Mouse (Mus musculus): ENCODE results near the gene Ajap1. TPM values are rescaled to one million over a fixed set of nuclear protein-coding genes. Genes with fewer than 3 reads are reported as not detected.

The Ajap1 gene
- polyA plus RNA-seq, 1 experiment from 2014 or later, result 0.13 TPM

- no peak overlapping the region for H3K4me3 ChIP-seq
- no peak overlapping the region for H3K4me2 ChIP-seq
- no peaks in the 10 kb centered on the region for H3K9me3 ChIP-seq (replicated peaks)
- no peak for ATAC-seq (replicated peaks; ENCODE audit: insufficient number of reproducible peaks, insufficient read depth, low FRiP score, low read depth)
- peaks cover 8% of the 10 kb centered on the region; the same call in 1 of the 2 replicates for H3K27me3 ChIP-seq
- H3K9ac ChIP-seq, result no peak overlapping the region
- no peaks in the 10 kb centered on the region for H3K4me1 ChIP-seq (replicated peaks)
- WGBS, result 72% methylated on average over 10 of the region's 10 CpGs
- H3K36me3 ChIP-seq, result no peaks in the 10 kb centered on the region
- H3K27ac ChIP-seq, result no peak overlapping the region
Measured at GRCm38 (mm10) chr4:153442522-153442921, 40.1 kb downstream of the Ajap1 start.

GRCm38 (mm10) chr4:153439868-153440267 lies 42.7 kb downstream of the Ajap1 start:
- H3K9me3 ChIP-seq (replicated peaks), result no peaks in the 10 kb centered on the region
- H3K4me3 ChIP-seq, result no peak overlapping the region
- no peak overlapping the region for H3K4me2 ChIP-seq
- no peak for ATAC-seq (replicated peaks; ENCODE audit: insufficient number of reproducible peaks, insufficient read depth, low FRiP score, low read depth)
- no peak overlapping the region for H3K9ac ChIP-seq
- H3K4me1 ChIP-seq (replicated peaks), result no peaks in the 10 kb centered on the region
- peaks cover 8% of the 10 kb centered on the region; the same call in 1 of the 2 replicates for H3K27me3 ChIP-seq
- H3K36me3 ChIP-seq, result no peaks in the 10 kb centered on the region
- WGBS, result 52% methylated on average over 11 of the region's 11 CpGs
- no peak overlapping the region for H3K27ac ChIP-seq

GRCm38 (mm10) chr4:153439031-153439430 lies 43.6 kb downstream of the Ajap1 start:
- no peak overlapping the region for H3K27ac ChIP-seq
- no peaks in the 10 kb centered on the region for H3K4me1 ChIP-seq (replicated peaks)
- no peak for ATAC-seq (replicated peaks; ENCODE audit: insufficient number of reproducible peaks, insufficient read depth, low FRiP score, low read depth)
- 69% methylated on average over 12 of the region's 12 CpGs for WGBS
- H3K9me3 ChIP-seq (replicated peaks), result no peaks in the 10 kb centered on the region
- H3K36me3 ChIP-seq, result no peaks in the 10 kb centered on the region
- H3K9ac ChIP-seq, result no peak overlapping the region
- H3K4me2 ChIP-seq, result no peak overlapping the region
- H3K27me3 ChIP-seq, result peaks cover 8% of the 10 kb centered on the region; the same call in 1 of the 2 replicates
- H3K4me3 ChIP-seq, result no peak overlapping the region

- Histone ChIP-seq H3K36me3 (no peaks in the 10 kb centered on the region), H3K4me2 (no peak overlapping the region), H3K4me3 (no peak overlapping the region), H3K9me3 (replicated peaks) (no peaks in the 10 kb centered on the region), H3K4me1 (replicated peaks) (no peaks in the 10 kb centered on the region), H3K27ac (no peak overlapping the region), H3K27me3 (peaks cover 8% of the 10 kb centered on the region; the same call in 1 of the 2 replicates), H3K9ac (no peak overlapping the region)
- no peak for ATAC-seq (replicated peaks; ENCODE audit: insufficient number of reproducible peaks, insufficient read depth, low FRiP score, low read depth)
- WGBS, result 63% methylated on average over 9 of the region's 9 CpGs
Measured at GRCm38 (mm10) chr4:153437196-153437595, 45.4 kb downstream of the Ajap1 start.

- no peak for ATAC-seq (replicated peaks; ENCODE audit: insufficient number of reproducible peaks, insufficient read depth, low FRiP score, low read depth)
- Histone ChIP-seq H3K9me3 (replicated peaks) (no peaks in the 10 kb centered on the region), H3K27ac (no peak overlapping the region), H3K4me3 (no peak overlapping the region), H3K27me3 (peaks cover 8% of the 10 kb centered on the region; the same call in 1 of the 2 replicates), H3K36me3 (no peaks in the 10 kb centered on the region), H3K4me2 (no peak overlapping the region), H3K4me1 (replicated peaks) (no peaks in the 10 kb centered on the region), H3K9ac (no peak overlapping the region)
- 60% methylated on average over 5 of the region's 5 CpGs for WGBS
Measured at GRCm38 (mm10) chr4:153435917-153436316, 46.7 kb downstream of the Ajap1 start.

- no peaks in the 10 kb centered on the region for H3K9me3 ChIP-seq (replicated peaks)
- no peak for ATAC-seq (replicated peaks; ENCODE audit: insufficient number of reproducible peaks, insufficient read depth, low FRiP score, low read depth)
- H3K9ac ChIP-seq, result no peak overlapping the region
- H3K27me3 ChIP-seq, result no peaks in the 10 kb centered on the region
- no peaks in the 10 kb centered on the region for H3K4me1 ChIP-seq (replicated peaks)
- WGBS, result 65% methylated on average over 2 of the region's 2 CpGs
- no peak overlapping the region for H3K27ac ChIP-seq
- no peak overlapping the region for H3K4me2 ChIP-seq
- H3K36me3 ChIP-seq, result no peaks in the 10 kb centered on the region
- no peak overlapping the region for H3K4me3 ChIP-seq
Measured at GRCm38 (mm10) chr4:153429971-153430370, 52.6 kb downstream of the Ajap1 start.

GRCm38 (mm10) chr4:153425961-153426656 lies 56.5 kb downstream of the Ajap1 start:
- Histone ChIP-seq H3K4me1 (replicated peaks) (no peaks in the 10 kb centered on the region), H3K9me3 (replicated peaks) (no peaks in the 10 kb centered on the region), H3K27me3 (no peaks in the 10 kb centered on the region), H3K36me3 (no peaks in the 10 kb centered on the region), H3K9ac (no peak overlapping the region), H3K27ac (no peak overlapping the region), H3K4me3 (no peak overlapping the region), H3K4me2 (no peak overlapping the region)
- ATAC-seq (replicated peaks; ENCODE audit: insufficient number of reproducible peaks, insufficient read depth, low FRiP score, low read depth), result no peak
- 76% methylated on average over 16 of the region's 16 CpGs for WGBS

GRCm38 (mm10) chr4:153424324-153424723 lies 58.3 kb downstream of the Ajap1 start:
- no peak overlapping the region for H3K4me2 ChIP-seq
- WGBS, result 70% methylated on average over 10 of the region's 10 CpGs

GRCm38 (mm10) chr4:153417926-153418325 lies 64.7 kb downstream of the Ajap1 start:
- Histone ChIP-seq H3K36me3 (no peaks in the 10 kb centered on the region), H3K4me3 (peak overlapping the region; percentile 32), H3K9ac (no peak overlapping the region), H3K4me1 (replicated peaks) (peaks cover 12% of the 10 kb centered on the region), H3K27me3 (peaks cover 39% of the 10 kb centered on the region), H3K27ac (no peak overlapping the region), H3K9me3 (replicated peaks) (no peaks in the 10 kb centered on the region), H3K4me2 (peak overlapping the region; percentile 64)
- ATAC-seq (replicated peaks; ENCODE audit: insufficient number of reproducible peaks, insufficient read depth, low FRiP score, low read depth), result 0 out of 2 replicates have a peak, but pooled peaks have one; percentile 15
- 4% methylated on average over 11 of the region's 12 CpGs for WGBS

More at GRCm38 (mm10) chr4:153424324-153424723, 58.3 kb downstream of the Ajap1 start:
- no peaks in the 10 kb centered on the region for H3K9me3 ChIP-seq (replicated peaks)
- H3K4me1 ChIP-seq (replicated peaks), result no peaks in the 10 kb centered on the region
- no peak overlapping the region for H3K9ac ChIP-seq
- H3K4me3 ChIP-seq, result no peak overlapping the region
- H3K27me3 ChIP-seq, result peaks cover 14% of the 10 kb centered on the region
- H3K36me3 ChIP-seq, result no peaks in the 10 kb centered on the region
- no peak overlapping the region for H3K27ac ChIP-seq
- ATAC-seq (replicated peaks; ENCODE audit: insufficient number of reproducible peaks, insufficient read depth, low FRiP score, low read depth), result no peak

GRCm38 (mm10) chr4:153417164-153417896 lies 65.3 kb downstream of the Ajap1 start:
- Histone ChIP-seq H3K36me3 (no peaks in the 10 kb centered on the region), H3K27me3 (peaks cover 39% of the 10 kb centered on the region), H3K9ac (no peak overlapping the region), H3K4me2 (peak overlapping the region; percentile 64), H3K4me3 (peak overlapping the region; percentile 32), H3K9me3 (replicated peaks) (no peaks in the 10 kb centered on the region), H3K27ac (no peak overlapping the region), H3K4me1 (replicated peaks) (peaks cover 12% of the 10 kb centered on the region)
- peak; percentile 24; the same call in 1 of the 2 replicates for ATAC-seq (replicated peaks; ENCODE audit: insufficient number of reproducible peaks, insufficient read depth, low FRiP score, low read depth)
- 2% methylated on average over 23 of the region's 23 CpGs for WGBS

GRCm38 (mm10) chr4:153416111-153416510 lies 66.5 kb downstream of the Ajap1 start:
- Histone ChIP-seq H3K4me1 (replicated peaks) (peaks cover 12% of the 10 kb centered on the region), H3K9me3 (replicated peaks) (no peaks in the 10 kb centered on the region), H3K4me3 (no peak overlapping the region), H3K27me3 (peaks cover 39% of the 10 kb centered on the region), H3K4me2 (no peak overlapping the region), H3K36me3 (no peaks in the 10 kb centered on the region), H3K9ac (no peak overlapping the region), H3K27ac (no peak overlapping the region)
- WGBS, result 44% methylated on average over 9 of the region's 9 CpGs
- no peak for ATAC-seq (replicated peaks; ENCODE audit: insufficient number of reproducible peaks, insufficient read depth, low FRiP score, low read depth)
